Mouse (Mus musculus): ENCODE measurements at regions not wholly inside any gene's neighbourhood (a gene's known extent, or its start where the extent isn't known, plus 50 kb on each side); places are given as distances from the start of the nearest gene placed in this dataset.

GRCm38 (mm10) chr11:86870486-86871165 is 63.1 kb upstream of the Dhx40 start:
- H3K4me3 ChIP-seq (ENCODE audit: insufficient read depth, low read length) = no peak overlapping the region
- TF ChIP-seq CTCF (IDR thresholded peaks at IDR 0.05; ENCODE audit: borderline replicate concordance, insufficient read depth, low read length) (no peak), POLR2A (IDR thresholded peaks at IDR 0.05; ENCODE audit: low read depth, low read length) (no peak)
- H3K4me1 ChIP-seq (ENCODE audit: control insufficient read depth, insufficient read depth, low read length) = 0 out of 2 replicates have a peak, but pooled peaks cover 4% of the 10 kb centered on the region
- no peak overlapping the region for H3K27ac ChIP-seq (ENCODE audit: insufficient read depth, low read length)

GRCm38 (mm10) chr11:86866931-86867330 is 59.4 kb upstream of the Dhx40 start:
- 0 out of 2 replicates have a peak, but pooled peaks cover 4% of the 10 kb centered on the region for H3K4me1 ChIP-seq (ENCODE audit: control insufficient read depth, insufficient read depth, low read length)
- peak overlapping the region; percentile 73; the same call in 1 of the 2 replicates for H3K27ac ChIP-seq (ENCODE audit: insufficient read depth, low read length)
- no peak overlapping the region for H3K4me3 ChIP-seq (ENCODE audit: insufficient read depth, low read length)
- TF ChIP-seq CTCF (IDR thresholded peaks at IDR 0.05; ENCODE audit: borderline replicate concordance, insufficient read depth, low read length) (no peak), POLR2A (IDR thresholded peaks at IDR 0.05; ENCODE audit: low read depth, low read length) (no peak)

DNA sequence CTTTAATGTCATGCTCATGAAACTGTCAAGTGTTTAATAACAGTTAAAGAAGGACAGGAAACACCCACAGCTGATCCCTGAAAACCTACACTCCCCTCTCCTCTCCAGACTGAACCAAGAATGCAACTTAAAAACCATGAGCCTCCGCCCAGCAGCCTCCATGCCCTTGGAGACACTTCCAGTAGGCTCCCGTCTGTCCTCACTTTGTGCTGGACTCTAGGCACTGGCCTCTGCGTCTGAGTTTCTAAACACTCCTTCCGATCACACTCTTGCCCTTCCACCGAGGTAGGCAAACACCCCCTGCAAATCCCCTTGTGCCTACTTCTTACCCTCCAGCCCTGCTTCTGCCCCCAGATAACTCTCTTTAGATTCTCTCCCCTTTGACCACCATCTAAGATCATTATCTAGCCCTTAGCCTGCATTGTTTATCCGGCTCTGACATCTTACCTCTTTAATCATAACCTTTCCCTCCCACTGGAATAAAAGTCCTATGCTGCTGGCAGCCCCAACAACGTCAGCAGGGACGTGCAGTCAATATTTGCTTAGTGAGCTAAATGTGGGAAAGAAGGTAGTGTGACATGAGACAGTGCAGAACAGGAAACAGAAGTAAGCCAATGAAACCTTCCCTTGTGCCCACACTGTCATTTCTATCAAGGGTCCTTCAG is 52.5 kb upstream of the Dhx40 start:
- no peak overlapping the region for H3K27ac ChIP-seq (ENCODE audit: insufficient read depth, low read length)
- no peak for TF ChIP-seq POLR2A (IDR thresholded peaks at IDR 0.05; ENCODE audit: low read depth, low read length)
- TF ChIP-seq CTCF (IDR thresholded peaks at IDR 0.05; ENCODE audit: borderline replicate concordance, insufficient read depth, low read length) = no peak
- H3K4me3 ChIP-seq (ENCODE audit: insufficient read depth, low read length) = no peak overlapping the region
- no peaks in the 10 kb centered on the region for H3K4me1 ChIP-seq (ENCODE audit: control insufficient read depth, insufficient read depth, low read length)

GRCm38 (mm10) chr11:86859236-86859817 is 51.8 kb upstream of the Dhx40 start:
- H3K27ac ChIP-seq (ENCODE audit: insufficient read depth, low read length) = no peak overlapping the region
- H3K4me3 ChIP-seq (ENCODE audit: insufficient read depth, low read length) = no peak overlapping the region
- TF ChIP-seq CTCF (IDR thresholded peaks at IDR 0.05; ENCODE audit: borderline replicate concordance, insufficient read depth, low read length) = no peak
- no peak for TF ChIP-seq POLR2A (IDR thresholded peaks at IDR 0.05; ENCODE audit: low read depth, low read length)
- no peaks in the 10 kb centered on the region for H3K4me1 ChIP-seq (ENCODE audit: control insufficient read depth, insufficient read depth, low read length)

DNA sequence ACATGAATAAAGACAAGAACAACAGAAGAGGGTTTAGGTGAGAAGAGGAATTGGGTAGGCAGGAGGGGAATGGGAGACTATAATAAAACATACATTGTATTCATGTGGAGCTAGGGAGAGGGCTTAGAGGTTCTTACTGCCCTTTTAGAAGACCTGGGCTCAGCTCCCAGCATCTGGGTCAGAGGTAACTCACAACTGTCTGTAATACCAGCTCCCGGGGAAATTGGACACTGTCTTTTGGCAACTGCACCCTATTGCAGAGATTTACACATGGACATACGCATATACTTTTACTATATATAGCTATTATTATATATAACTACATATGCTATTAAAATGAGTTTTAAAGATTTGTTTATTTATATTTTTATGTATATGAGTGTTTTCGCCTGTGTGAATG is 50.7 kb upstream of the Dhx40 start:
- H3K4me3 ChIP-seq (ENCODE audit: insufficient read depth, low read length) = no peak overlapping the region
- TF ChIP-seq POLR2A (IDR thresholded peaks at IDR 0.05; ENCODE audit: low read depth, low read length) (no peak), CTCF (IDR thresholded peaks at IDR 0.05; ENCODE audit: borderline replicate concordance, insufficient read depth, low read length) (no peak)
- H3K4me1 ChIP-seq (ENCODE audit: control insufficient read depth, insufficient read depth, low read length) = no peaks in the 10 kb centered on the region
- H3K27ac ChIP-seq (ENCODE audit: insufficient read depth, low read length) = no peak overlapping the region
